Mouse (Mus musculus) liver, embryonic 14.5 days (tissue): ENCODE results near the gene Mogs. TPM values are rescaled to one million over a fixed set of nuclear protein-coding genes. Genes with fewer than 3 reads are reported as not detected.
A peak's percentile ranks its signal among the peaks of the same experiment; 100 is the strongest.

Source experiments
- ATAC-seq: fragments of 200-750 bp; cut with Nextera tagmentation; 2 replicates; pipeline ENCODE4 v1.8.0; 2017; ENCODE audit warnings: moderate number of reproducible peaks, mild to moderate bottlenecking, moderate library complexity; ENCODE audit not compliant: insufficient read depth
- DNase-seq, 3 experiments: peaks; one replicate each; pipeline ENCODE4 v3.0.0-alpha.2; 2012 to 2013; ENCODE audit warnings: low read depth in 3 of 3, low spot score in 3 of 3
- H3K27ac ChIP-seq: fragments of 300-500 bp; sonication (generic); 2 replicates; pipeline ENCODE4 v1.5.1; 2014; ENCODE audit warnings: moderate library complexity, mild to moderate bottlenecking, control low read depth, inconsistent platforms
- H3K27me3 ChIP-seq: fragments of 300-500 bp; sonication (generic); 2 replicates; pipeline ENCODE4 v1.6.1; 2014; ENCODE audit warnings: mild to moderate bottlenecking, low read length, moderate library complexity; ENCODE audit not compliant: control insufficient read depth, insufficient read depth
- H3K36me3 ChIP-seq: fragments of 300-500 bp; sonication (generic); replicated peaks from 2 replicates; pipeline ENCODE4 v1.6.1; 2014; ENCODE audit warnings: low read depth; ENCODE audit not compliant: control insufficient read depth, insufficient read depth
- H3K4me1 ChIP-seq, 2 experiments: fragments of 200-500 bp in 1 of 2; fragments of 300-500 bp in 1 of 2; sonication (generic) in 1 of 2; replicated peaks; 2 replicates each; pipeline ENCODE4 v1.6.1; 2012 to 2014; ENCODE audit warnings: antibody characterized with exemption in 1 of 2, inconsistent platforms in 1 of 2, low read length in 1 of 2; ENCODE audit not compliant: control insufficient read depth in 2 of 2, insufficient read depth in 2 of 2
- H3K4me2 ChIP-seq: fragments of 300-500 bp; sonication (generic); 2 replicates; pipeline ENCODE4 v1.6.1; 2014; ENCODE audit warnings: low read depth, mild to moderate bottlenecking, control low read depth, moderate library complexity
- H3K4me3 ChIP-seq, 2 experiments: fragments of 200-500 bp in 1 of 2; fragments of 300-500 bp in 1 of 2; sonication (generic) in 1 of 2; 2 replicates each; pipeline ENCODE4 v1.5.1; 2012 to 2014; ENCODE audit warnings: low read depth in 2 of 2, low read length in 2 of 2, mild to moderate bottlenecking in 2 of 2, control low read depth in 1 of 2, inconsistent platforms in 1 of 2, moderate library complexity in 1 of 2; ENCODE audit not compliant: insufficient read depth in 1 of 2
- H3K9ac ChIP-seq: fragments of 300-500 bp; sonication (generic); replicated peaks from 2 replicates; pipeline ENCODE4 v1.6.1; 2014; ENCODE audit warnings: mild to moderate bottlenecking, control low read depth, moderate library complexity
- H3K9me3 ChIP-seq: fragments of 300-500 bp; sonication (generic); 2 replicates; pipeline ENCODE4 v1.6.1; 2016; ENCODE audit warnings: low read length, mixed read lengths; ENCODE audit not compliant: control insufficient read depth
- CTCF ChIP-seq: IDR thresholded peaks from 2 replicates; pipeline ENCODE4 v1.5.1; 2016; ENCODE audit warnings: antibody characterized with exemption, low read depth, control low read depth
- EP300 ChIP-seq: IDR thresholded peaks from 2 replicates; pipeline ENCODE4 v1.6.1; 2016; ENCODE audit warnings: antibody characterized with exemption, low read depth
- whole genome bisulfite sequencing: fragments of 180-500 bp; shearing (Covaris S2); extraction: QIAGEN DNeasy Blood & Tissue Kit; methylation state at CpG from one replicate; pipeline ENCODE4 v1.1.7; 2014; ENCODE audit not compliant: insufficient replicate concordance; 5-methylcytosine and 5-hydroxymethylcytosine counted together
- polyA plus RNA-seq, 2 experiments: library from polyadenylated mRNA; depleted of rRNA in 1 of 2; stranded (reverse) in 1 of 2; unstranded in 1 of 2; fragments of >200 nt; fragmentation: Nextera tagmentation in 1 of 2; extraction: Ambion mirVana in 1 of 2; gene quantifications; 2 replicates each; pipeline versions ENCODE4 v1.2.1 to v1.2.3; 2012 to 2014

Gene Mogs
- polyA plus RNA-seq, 2 experiments: 28.2 to 36.9 TPM

DNA sequence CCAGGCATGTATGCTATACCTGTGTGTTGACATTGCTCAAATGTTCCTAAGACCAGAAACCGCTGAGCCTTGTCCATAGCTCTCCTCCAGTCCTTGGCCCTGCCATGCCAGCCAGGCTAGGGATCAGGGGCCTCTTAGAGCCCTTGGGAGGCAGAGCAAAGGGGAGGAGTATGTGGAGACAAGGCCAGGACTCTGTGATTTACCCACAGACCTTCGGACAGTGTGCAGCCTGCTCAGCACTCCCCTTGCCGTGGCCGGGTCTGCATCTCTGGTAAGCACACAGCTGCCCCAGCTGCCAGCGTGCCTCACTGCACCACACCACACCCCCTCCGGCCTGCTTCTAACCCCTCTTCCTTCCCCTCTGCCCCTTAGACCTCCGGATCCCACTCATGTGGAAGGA lies 32.0 kb downstream of the Mogs start:
- H3K9me3 ChIP-seq: no peaks in the 10 kb centered on the region
- H3K9ac ChIP-seq: no peak overlapping the region
- no peak overlapping the region for H3K27ac ChIP-seq
- ATAC-seq: no peak
- H3K27me3 ChIP-seq: peaks cover 8% of the 10 kb centered on the region
- H3K4me2 ChIP-seq: no peak overlapping the region
- TF ChIP-seq EP300: no peak
- no peak for TF ChIP-seq CTCF
- H3K36me3 ChIP-seq: no peaks in the 10 kb centered on the region
- 49% methylated on average over 7 of the region's 7 CpGs for WGBS
- no peak for DNase-seq
- no peak overlapping the region for H3K4me3 ChIP-seq
- H3K4me1 ChIP-seq: peaks cover 0 to 2% of the 10 kb centered on the region in 2 experiments; a peak in 1 of 4 replicates

DNA sequence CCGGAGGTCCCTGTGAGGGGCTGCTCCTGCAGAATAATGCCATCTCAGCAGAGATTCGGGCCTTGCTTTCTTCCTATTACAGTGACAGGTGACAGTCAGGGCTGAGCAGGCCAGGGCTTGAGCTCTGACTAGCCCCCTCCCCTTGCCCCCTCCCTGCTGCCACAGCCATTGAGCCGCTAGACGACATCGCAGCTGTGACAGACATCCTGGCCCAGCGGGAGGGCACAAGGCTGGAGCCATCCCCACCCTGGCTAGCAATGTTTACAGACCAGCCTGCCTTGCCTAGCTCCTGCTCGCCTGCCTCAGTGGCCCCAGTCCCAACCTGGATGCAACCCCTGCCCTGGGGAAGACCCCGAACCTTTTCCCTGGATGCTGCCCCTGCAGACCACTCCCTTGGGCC lies 36.4 kb downstream of the Mogs start:
- no peak overlapping the region for H3K4me2 ChIP-seq
- DNase-seq (no peak), ATAC-seq (no peak)
- H3K27ac ChIP-seq: no peak overlapping the region
- 31% methylated on average over 8 of the region's 8 CpGs for WGBS
- H3K9ac ChIP-seq: no peak overlapping the region
- no peaks in the 10 kb centered on the region for H3K9me3 ChIP-seq
- no peaks in the 10 kb centered on the region for H3K4me1 ChIP-seq
- TF ChIP-seq EP300: no peak
- no peak for TF ChIP-seq CTCF
- H3K4me3 ChIP-seq: no peak overlapping the region
- H3K36me3 ChIP-seq: no peaks in the 10 kb centered on the region
- peaks cover 12% of the 10 kb centered on the region for H3K27me3 ChIP-seq

DNA sequence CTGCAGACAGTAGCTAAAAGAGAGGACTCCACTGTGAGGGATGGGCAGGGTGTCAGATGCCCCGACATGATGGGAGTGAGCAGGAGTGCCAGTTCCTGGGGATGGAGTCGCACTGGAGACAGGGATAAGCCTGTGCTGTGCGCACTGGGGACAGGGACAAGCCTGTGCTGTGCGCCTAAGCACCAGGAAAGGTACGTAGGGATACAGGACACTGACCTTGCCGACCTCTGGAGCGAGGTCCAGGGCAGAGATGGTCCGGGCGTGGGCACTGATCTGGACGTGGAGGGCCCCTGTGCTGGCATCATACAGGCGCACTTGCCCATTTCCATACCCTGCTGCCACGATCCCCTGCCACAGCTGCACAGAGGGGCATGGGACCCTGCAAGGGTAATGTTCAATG lies 37.7 kb downstream of the Mogs start:
- WGBS: 69% methylated on average over 12 of the region's 12 CpGs
- Histone ChIP-seq H3K27me3 (peaks cover 14% of the 10 kb centered on the region), H3K36me3 (no peaks in the 10 kb centered on the region), H3K4me3 (no peak overlapping the region), H3K4me2 (no peak overlapping the region), H3K9ac (no peak overlapping the region), H3K9me3 (no peaks in the 10 kb centered on the region), H3K27ac (no peak overlapping the region), H3K4me1 (no peaks in the 10 kb centered on the region)
- DNase-seq (no peak), ATAC-seq (no peak)
- TF ChIP-seq EP300 (no peak), CTCF (no peak)

DNA sequence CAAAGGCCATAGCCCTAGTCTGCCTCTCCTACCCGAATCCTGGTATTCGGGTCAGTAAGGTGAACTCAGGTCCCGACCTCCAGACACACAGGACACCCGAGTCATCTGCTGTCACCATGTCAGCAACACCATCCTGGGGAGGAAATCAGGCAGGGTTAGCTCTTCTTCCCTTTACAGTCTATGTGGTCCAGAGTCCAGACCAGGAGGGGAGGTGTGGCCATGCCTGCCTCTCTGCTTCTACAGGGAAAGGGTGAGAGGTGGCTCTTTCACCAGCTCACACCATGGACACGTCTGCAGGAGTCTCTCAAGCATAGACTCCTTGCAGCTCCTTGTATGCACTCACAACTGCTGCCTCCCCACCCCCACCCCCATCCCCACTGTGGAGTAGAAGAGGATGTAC lies 38.2 kb downstream of the Mogs start:
- Histone ChIP-seq H3K9ac (no peak overlapping the region), H3K4me1 (no peaks in the 10 kb centered on the region), H3K27me3 (peaks cover 14% of the 10 kb centered on the region), H3K4me3 (no peak overlapping the region), H3K27ac (no peak overlapping the region), H3K36me3 (no peaks in the 10 kb centered on the region), H3K9me3 (no peaks in the 10 kb centered on the region), H3K4me2 (no peak overlapping the region)
- TF ChIP-seq CTCF: no peak
- no peak for TF ChIP-seq EP300
- DNase-seq (no peak), ATAC-seq (0 out of 2 replicates have a peak, but pooled peaks have one; percentile 16)
- 55% methylated on average over 5 of the region's 5 CpGs for WGBS

DNA sequence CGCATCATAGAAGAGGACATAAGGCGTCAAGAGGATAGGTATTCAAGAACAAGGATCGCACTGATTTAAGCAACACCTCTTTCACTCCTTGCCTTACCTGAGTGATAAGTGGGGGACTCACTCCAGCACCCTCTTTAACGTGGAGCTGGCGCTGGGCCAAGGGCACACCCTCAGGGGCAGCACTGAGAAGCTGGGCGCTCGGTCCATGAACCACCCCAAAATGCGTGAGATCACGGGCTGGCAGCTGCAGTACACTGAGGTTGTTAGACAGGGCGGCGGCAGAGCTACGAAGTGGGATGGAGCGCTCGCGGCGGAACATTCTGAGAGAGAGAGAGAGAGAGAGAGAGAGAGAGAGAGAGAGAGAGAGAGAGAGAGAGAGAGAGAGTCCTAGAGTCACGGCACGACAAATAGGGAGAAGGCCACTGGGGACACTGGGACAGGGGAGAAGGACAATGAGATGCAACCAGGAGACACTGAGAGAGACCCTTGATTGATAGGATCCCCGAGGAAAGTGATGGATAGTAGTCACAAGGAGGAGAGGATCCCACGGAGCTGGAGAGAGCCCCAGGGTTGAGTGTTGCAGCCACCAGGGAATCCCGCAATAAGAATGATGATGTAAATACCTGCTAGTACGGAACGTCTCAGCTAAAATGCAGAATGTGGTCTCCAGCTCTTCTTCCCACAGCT lies 40.4 kb downstream of the Mogs start:
- no peak overlapping the region for H3K27ac ChIP-seq
- H3K36me3 ChIP-seq: no peaks in the 10 kb centered on the region
- no peaks in the 10 kb centered on the region for H3K9me3 ChIP-seq
- ATAC-seq (0 out of 2 replicates have a peak, but pooled peaks have one; percentile 7), DNase-seq (no peak)
- peaks cover 23% of the 10 kb centered on the region for H3K27me3 ChIP-seq
- H3K4me1 ChIP-seq: no peaks in the 10 kb centered on the region
- TF ChIP-seq EP300 (no peak), CTCF (no peak)
- H3K9ac ChIP-seq: no peak overlapping the region; the same call in 1 of the 2 replicates
- WGBS: 10% methylated on average over 23 of the region's 23 CpGs
- H3K4me3 ChIP-seq: peak overlapping the region; percentile 46 to 53
- peak overlapping the region; percentile 80 for H3K4me2 ChIP-seq
